Mouse (Mus musculus): Measurements from ENCODE around the gene Rpl26. TPM values are rescaled to one million over a fixed set of nuclear protein-coding genes. Genes with fewer than 3 reads are reported as not detected.
A peak's percentile ranks its signal among the peaks of the same experiment; 100 is the strongest.

Rpl26 gene
- polyA plus RNA-seq, 1 experiment from 2014 or later = 531 TPM

DNA sequence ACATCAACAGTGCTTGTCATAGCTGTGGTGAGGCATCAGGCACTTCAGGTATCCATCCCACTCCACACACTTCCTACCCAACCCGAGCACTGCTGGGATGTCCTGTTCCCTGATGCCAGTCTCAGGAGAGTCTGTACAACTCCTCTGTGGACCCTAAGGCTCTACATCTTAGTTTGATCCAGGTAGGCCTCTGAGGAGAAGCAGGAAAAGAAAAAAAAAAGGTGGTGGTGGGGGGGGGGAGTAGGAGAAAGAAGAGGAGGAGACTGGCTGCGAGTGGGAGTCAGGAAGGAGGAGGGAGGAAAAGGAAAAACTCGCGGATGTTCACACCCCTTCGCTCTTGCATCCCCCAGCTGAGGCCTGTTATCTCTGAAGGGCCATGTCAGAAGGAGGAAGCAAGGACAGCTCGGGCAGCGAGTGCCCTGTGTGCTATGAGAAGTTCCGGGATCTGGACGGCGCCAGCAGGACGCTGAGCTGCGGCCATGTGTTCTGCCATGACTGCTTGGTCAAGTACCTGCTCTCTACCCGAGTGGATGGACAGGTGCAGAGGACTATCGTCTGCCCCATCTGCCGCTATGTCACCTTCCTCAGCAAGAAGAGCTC lies 9.1 kb upstream of the Rpl26 start:
- no peaks in the 10 kb centered on the region for H3K27me3 ChIP-seq (ENCODE audit: insufficient read depth, low read length)
- no peak for DNase-seq
- no peak for TF ChIP-seq CTCF (IDR thresholded peaks at IDR 0.05; ENCODE audit: low read depth)
- TF ChIP-seq EP300 (IDR thresholded peaks at IDR 0.05; ENCODE audit: low read depth) = no peak
- 30% methylated on average over 15 of the region's 15 CpGs for WGBS (ENCODE audit: insufficient replicate concordance)
- H3K9ac ChIP-seq (replicated peaks) = no peak overlapping the region
- H3K27ac ChIP-seq (ENCODE audit: low read depth) = 0 out of 2 replicates have a peak overlapping the region, but pooled peaks have one; percentile 11
- 0 out of 2 replicates have a peak, but pooled peaks have one; percentile 32 for ATAC-seq
- H3K36me3 ChIP-seq (replicated peaks; ENCODE audit: insufficient read depth, low read length) = no peaks in the 10 kb centered on the region
- no peaks in the 10 kb centered on the region for H3K9me3 ChIP-seq (ENCODE audit: low read length)
- peaks cover 7% of the 10 kb centered on the region; the same call in 1 of the 2 replicates for H3K4me1 ChIP-seq (ENCODE audit: insufficient read depth)
- no peak overlapping the region for H3K4me3 ChIP-seq (ENCODE audit: low read depth, low read length)
- H3K4me2 ChIP-seq (ENCODE audit: low read depth, low read length) = peak overlapping the region; percentile 23; the same call in 1 of the 2 replicates

DNA sequence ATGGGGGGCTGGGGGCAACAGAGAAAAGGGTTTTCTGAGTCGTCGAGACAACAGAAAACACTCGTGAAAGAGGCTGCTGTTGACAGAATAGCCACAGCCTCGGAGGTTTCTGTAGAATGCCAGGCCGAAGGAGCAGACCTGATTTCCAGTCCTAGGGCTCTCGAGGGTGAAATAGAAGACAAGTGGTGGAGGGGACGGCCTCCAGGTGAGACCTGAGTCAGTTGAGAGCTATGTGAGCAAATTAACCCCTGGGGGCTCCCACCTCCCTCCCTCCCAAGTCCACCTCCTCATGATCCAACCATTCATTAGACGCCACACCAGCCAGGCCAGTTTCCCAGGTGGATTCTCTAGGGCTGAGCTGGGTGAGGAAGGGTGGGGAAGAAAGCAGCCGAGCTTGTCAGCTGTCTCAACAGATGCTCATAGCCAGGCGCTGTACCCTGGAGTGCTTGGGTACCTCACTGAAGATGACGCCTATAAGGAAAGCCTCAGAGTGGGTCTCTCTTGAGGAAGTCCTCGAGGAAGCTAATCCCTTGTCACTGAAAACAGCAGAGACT lies 7.4 kb upstream of the Rpl26 start:
- H3K9ac ChIP-seq (replicated peaks) = no peak overlapping the region
- H3K4me1 ChIP-seq (ENCODE audit: insufficient read depth) = peaks cover 20% of the 10 kb centered on the region
- H3K4me3 ChIP-seq (ENCODE audit: low read depth, low read length) = no peak overlapping the region
- WGBS (ENCODE audit: insufficient replicate concordance) = 69% methylated on average over 12 of the region's 12 CpGs
- DNase-seq (no peak), ATAC-seq (no peak)
- H3K9me3 ChIP-seq (ENCODE audit: low read length) = no peaks in the 10 kb centered on the region
- H3K4me2 ChIP-seq (ENCODE audit: low read depth, low read length) = no peak overlapping the region
- no peak for TF ChIP-seq CTCF (IDR thresholded peaks at IDR 0.05; ENCODE audit: low read depth)
- TF ChIP-seq EP300 (IDR thresholded peaks at IDR 0.05; ENCODE audit: low read depth) = no peak
- H3K27ac ChIP-seq (ENCODE audit: low read depth) = no peak overlapping the region
- H3K27me3 ChIP-seq (ENCODE audit: insufficient read depth, low read length) = no peaks in the 10 kb centered on the region
- no peaks in the 10 kb centered on the region for H3K36me3 ChIP-seq (replicated peaks; ENCODE audit: insufficient read depth, low read length)

DNA sequence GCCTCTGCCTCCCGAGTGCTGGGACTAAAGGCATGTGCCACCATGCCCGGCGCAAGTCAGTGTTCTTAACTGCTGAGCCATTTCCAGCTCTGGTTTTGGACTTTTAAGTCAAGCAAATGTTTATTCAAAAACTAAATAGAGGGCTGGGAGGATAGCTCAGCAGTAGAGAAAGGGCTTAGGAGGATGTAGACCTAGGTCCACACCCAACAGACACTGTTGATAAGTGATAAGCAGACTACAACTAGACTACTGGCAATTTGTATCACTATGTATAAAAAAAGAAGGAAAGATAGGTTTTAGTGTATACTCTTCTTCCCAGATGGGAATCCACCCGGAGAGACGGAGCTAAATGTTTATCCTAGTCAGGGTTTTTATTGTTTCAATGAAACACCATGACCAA lies 5.1 kb upstream of the Rpl26 start:
- TF ChIP-seq EP300 (IDR thresholded peaks at IDR 0.05; ENCODE audit: low read depth) (peak; percentile 31; the same call in 1 of the 2 replicates), CTCF (IDR thresholded peaks at IDR 0.05; ENCODE audit: low read depth) (no peak)
- ATAC-seq (peak; percentile 21; the same call in 1 of the 2 replicates), DNase-seq (no peak)
- H3K27ac ChIP-seq (ENCODE audit: low read depth) = peak overlapping the region; percentile 44; the same call in 1 of the 2 replicates
- no peak overlapping the region for H3K9ac ChIP-seq (replicated peaks)
- H3K36me3 ChIP-seq (replicated peaks; ENCODE audit: insufficient read depth, low read length) = no peaks in the 10 kb centered on the region
- H3K27me3 ChIP-seq (ENCODE audit: insufficient read depth, low read length) = no peaks in the 10 kb centered on the region
- 0 out of 2 replicates have a peak overlapping the region, but pooled peaks have one; percentile 7 for H3K4me2 ChIP-seq (ENCODE audit: low read depth, low read length)
- no peak overlapping the region for H3K4me3 ChIP-seq (ENCODE audit: low read depth, low read length)
- 66% methylated on average over 5 of the region's 5 CpGs for WGBS (ENCODE audit: insufficient replicate concordance)
- H3K9me3 ChIP-seq (ENCODE audit: low read length) = no peaks in the 10 kb centered on the region
- peaks cover 27% of the 10 kb centered on the region for H3K4me1 ChIP-seq (ENCODE audit: insufficient read depth)

DNA sequence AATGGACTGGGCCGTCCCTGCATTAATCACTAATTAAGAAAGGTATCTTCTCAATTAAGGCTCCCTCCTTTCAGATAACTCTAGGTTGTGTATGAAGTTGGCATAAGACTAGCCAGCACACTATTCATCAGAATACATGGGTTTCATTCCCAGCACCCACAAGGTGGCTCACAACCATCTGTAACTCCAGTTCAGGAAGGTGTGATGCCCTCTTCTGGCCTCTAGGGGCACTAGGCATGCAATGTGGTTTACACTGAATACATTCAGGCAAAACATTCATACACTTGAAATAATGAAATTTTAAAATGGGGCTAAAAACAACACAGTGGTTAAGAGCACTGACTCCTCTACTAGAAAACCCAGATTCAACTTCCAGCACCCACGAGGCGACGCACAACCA lies 4.3 kb upstream of the Rpl26 start:
- ATAC-seq (no peak), DNase-seq (no peak)
- H3K36me3 ChIP-seq (replicated peaks; ENCODE audit: insufficient read depth, low read length) = no peaks in the 10 kb centered on the region
- H3K27me3 ChIP-seq (ENCODE audit: insufficient read depth, low read length) = no peaks in the 10 kb centered on the region
- no peak overlapping the region for H3K27ac ChIP-seq (ENCODE audit: low read depth)
- H3K4me2 ChIP-seq (ENCODE audit: low read depth, low read length) = no peak overlapping the region
- H3K4me1 ChIP-seq (ENCODE audit: insufficient read depth) = peaks cover 27% of the 10 kb centered on the region
- peak; percentile 90 for TF ChIP-seq CTCF (IDR thresholded peaks at IDR 0.05; ENCODE audit: low read depth)
- TF ChIP-seq EP300 (IDR thresholded peaks at IDR 0.05; ENCODE audit: low read depth) = no peak
- H3K9ac ChIP-seq (replicated peaks) = no peak overlapping the region
- H3K4me3 ChIP-seq (ENCODE audit: low read depth, low read length) = no peak overlapping the region
- no peaks in the 10 kb centered on the region for H3K9me3 ChIP-seq (ENCODE audit: low read length)
- 67% methylated on average over 4 of the region's 4 CpGs for WGBS (ENCODE audit: insufficient replicate concordance)

DNA sequence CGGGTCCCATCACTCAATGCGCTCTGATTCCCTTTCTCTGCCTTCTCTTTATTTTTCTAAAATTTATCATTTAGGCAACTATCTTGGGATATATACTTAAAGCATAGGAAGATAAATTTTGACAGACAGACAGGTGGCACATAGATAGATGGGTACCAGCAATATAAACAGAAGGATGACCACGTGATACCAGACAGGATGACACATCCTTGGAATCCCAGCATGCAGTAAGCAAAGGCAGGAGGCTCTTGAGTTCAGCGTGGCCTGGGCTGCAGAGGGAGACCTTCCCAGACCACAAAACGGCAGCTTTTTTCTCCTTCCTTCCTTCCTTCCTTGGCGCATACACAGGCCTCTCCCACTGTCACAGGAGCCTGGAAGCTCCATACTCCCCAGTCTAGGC lies 3.5 kb upstream of the Rpl26 start:
- peaks cover 27% of the 10 kb centered on the region for H3K4me1 ChIP-seq (ENCODE audit: insufficient read depth)

DNA sequence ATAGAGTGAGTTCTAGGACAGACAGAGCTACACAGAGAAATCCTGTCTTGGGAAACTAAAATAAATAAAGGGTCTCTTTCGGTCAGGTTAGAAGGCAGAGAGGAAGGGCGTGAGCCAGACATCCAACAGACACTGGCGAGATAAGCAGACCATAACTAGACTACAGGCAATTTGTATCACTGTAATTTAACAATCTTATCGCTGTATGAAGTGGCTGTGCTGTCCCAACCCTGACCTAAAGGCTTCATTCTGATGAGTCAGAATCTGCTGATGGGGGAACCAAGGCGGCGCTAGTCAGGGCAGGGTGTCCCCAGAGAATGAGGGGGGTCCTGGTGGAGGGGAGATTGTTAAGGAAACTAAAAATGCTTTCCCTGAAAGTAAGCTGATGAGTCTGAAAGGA lies 2.6 kb upstream of the Rpl26 start:
- DNase-seq (no peak), ATAC-seq (no peak)
- TF ChIP-seq EP300 (IDR thresholded peaks at IDR 0.05; ENCODE audit: low read depth) (no peak), CTCF (IDR thresholded peaks at IDR 0.05; ENCODE audit: low read depth) (no peak)
- Histone ChIP-seq H3K4me2 (ENCODE audit: low read depth, low read length) (no peak overlapping the region), H3K9me3 (ENCODE audit: low read length) (no peaks in the 10 kb centered on the region), H3K4me3 (ENCODE audit: low read depth, low read length) (no peak overlapping the region), H3K4me1 (ENCODE audit: insufficient read depth) (peaks cover 27% of the 10 kb centered on the region), H3K27me3 (ENCODE audit: insufficient read depth, low read length) (no peaks in the 10 kb centered on the region), H3K9ac (replicated peaks) (no peak overlapping the region), H3K27ac (ENCODE audit: low read depth) (0 out of 2 replicates have a peak overlapping the region, but pooled peaks have one; percentile 11), H3K36me3 (replicated peaks; ENCODE audit: insufficient read depth, low read length) (peaks cover 13% of the 10 kb centered on the region)
- 46% methylated on average over 6 of the region's 6 CpGs for WGBS (ENCODE audit: insufficient replicate concordance)

More for the DNA sequence above, 3.5 kb upstream of the Rpl26 start:
- ATAC-seq = no peak
- Histone ChIP-seq H3K4me2 (ENCODE audit: low read depth, low read length) (no peak overlapping the region), H3K36me3 (replicated peaks; ENCODE audit: insufficient read depth, low read length) (peaks cover 4% of the 10 kb centered on the region; the same call in 1 of the 2 replicates), H3K27ac (ENCODE audit: low read depth) (no peak overlapping the region), H3K4me3 (ENCODE audit: low read depth, low read length) (no peak overlapping the region), H3K9me3 (ENCODE audit: low read length) (no peaks in the 10 kb centered on the region), H3K9ac (replicated peaks) (no peak overlapping the region), H3K27me3 (ENCODE audit: insufficient read depth, low read length) (no peaks in the 10 kb centered on the region)
- no peak for DNase-seq
- 65% methylated on average over 6 of the region's 6 CpGs for WGBS (ENCODE audit: insufficient replicate concordance)
- no peak for TF ChIP-seq CTCF (IDR thresholded peaks at IDR 0.05; ENCODE audit: low read depth)

Data from liver, postnatal 0 days (tissue).